Mouse (Mus musculus): ENCODE data around the gene Ddx21. TPM values are rescaled to one million over a fixed set of nuclear protein-coding genes. Genes with fewer than 3 reads are reported as not detected.

The Ddx21 gene
- polyA plus RNA-seq, 1 experiment, result 179 TPM

- H3K36me3 ChIP-seq (ENCODE audit: control insufficient read depth, insufficient read depth, low read length, poor library complexity, severe bottlenecking), result peaks cover 20% of the 10 kb centered on the region
- TF ChIP-seq CTCF (IDR thresholded peaks at IDR 0.05; ENCODE audit: low read depth, low read length) (no peak), POLR2A (IDR thresholded peaks at IDR 0.05; ENCODE audit: insufficient read depth, low read length) (no peak), EP300 (IDR thresholded peaks at IDR 0.05; ENCODE audit: insufficient read depth, low read depth, low read length) (no peak)
- H3K9ac ChIP-seq (ENCODE audit: low read depth, poor library complexity, severe bottlenecking), result peak overlapping the region; percentile 60
Observed at GRCm38 (mm10) chr10:62577673-62578337, 24.3 kb downstream of the Ddx21 start.

GRCm38 (mm10) chr10:62575001-62575400, 27.1 kb downstream of the Ddx21 start:
- H3K27me3 ChIP-seq (ENCODE audit: control insufficient read depth, insufficient read depth, low read length, poor library complexity, severe bottlenecking), result no peaks in the 10 kb centered on the region
- H3K27ac ChIP-seq (ENCODE audit: insufficient read depth, low read length), result no peak overlapping the region

More at GRCm38 (mm10) chr10:62577673-62578337, 24.3 kb downstream of the Ddx21 start:
- no peaks in the 10 kb centered on the region for H3K4me1 ChIP-seq (ENCODE audit: control insufficient read depth, insufficient read depth, low read length)
- H3K27ac ChIP-seq (ENCODE audit: insufficient read depth, low read length), result no peak overlapping the region
- H3K4me3 ChIP-seq (ENCODE audit: low read depth, low read length), result peak overlapping the region; percentile 79
- no peaks in the 10 kb centered on the region for H3K27me3 ChIP-seq (ENCODE audit: control insufficient read depth, insufficient read depth, low read length, poor library complexity, severe bottlenecking)
- H3K9me3 ChIP-seq (replicated peaks; ENCODE audit: control insufficient read depth, insufficient read depth, low read length, poor library complexity, severe bottlenecking), result no peaks in the 10 kb centered on the region

DNA sequence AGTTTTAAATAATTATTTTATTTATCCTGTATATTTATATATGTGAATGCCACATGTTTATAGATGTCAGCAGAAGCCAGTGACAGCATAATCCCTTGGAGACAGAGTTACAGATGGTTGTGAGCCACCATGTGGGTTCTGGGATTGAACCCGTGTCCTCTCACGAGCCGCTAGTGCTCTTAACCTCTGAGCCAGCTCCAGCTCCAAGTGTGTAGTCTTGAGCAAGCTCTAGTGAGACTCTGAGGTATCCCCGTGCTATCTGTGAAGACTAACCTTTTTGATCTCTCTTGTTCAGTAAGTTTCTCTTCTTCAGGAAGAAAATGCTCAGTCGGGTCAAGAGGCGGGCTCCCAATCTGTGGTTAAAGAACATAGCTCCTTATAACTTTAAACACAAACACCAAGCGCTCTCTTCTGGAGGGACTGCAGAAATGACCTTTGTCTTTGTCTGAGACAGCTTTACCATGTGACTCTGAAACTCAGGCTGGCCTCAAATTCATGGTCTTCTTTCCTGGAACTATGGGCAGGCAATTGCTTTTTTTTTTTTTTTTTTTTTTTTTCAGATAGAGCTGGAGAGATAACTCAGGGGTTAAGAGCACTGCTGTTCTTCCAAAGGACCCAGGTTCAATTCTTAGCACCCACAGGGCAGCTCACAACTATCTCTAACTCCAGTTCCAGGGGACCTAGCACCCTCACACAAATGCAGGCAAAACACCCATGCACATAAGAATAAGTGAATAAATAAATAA, 31.8 kb downstream of the Ddx21 start:
- Histone ChIP-seq H3K4me3 (ENCODE audit: low read depth, low read length) (no peak overlapping the region), H3K27me3 (ENCODE audit: control insufficient read depth, insufficient read depth, low read length, poor library complexity, severe bottlenecking) (no peaks in the 10 kb centered on the region), H3K27ac (ENCODE audit: insufficient read depth, low read length) (no peak overlapping the region), H3K9ac (ENCODE audit: low read depth, poor library complexity, severe bottlenecking) (no peak overlapping the region), H3K9me3 (replicated peaks; ENCODE audit: control insufficient read depth, insufficient read depth, low read length, poor library complexity, severe bottlenecking) (no peaks in the 10 kb centered on the region), H3K4me1 (ENCODE audit: control insufficient read depth, insufficient read depth, low read length) (no peaks in the 10 kb centered on the region), H3K36me3 (ENCODE audit: control insufficient read depth, insufficient read depth, low read length, poor library complexity, severe bottlenecking) (peaks cover 9% of the 10 kb centered on the region)
- TF ChIP-seq CTCF (IDR thresholded peaks at IDR 0.05; ENCODE audit: low read depth, low read length) (no peak), EP300 (IDR thresholded peaks at IDR 0.05; ENCODE audit: insufficient read depth, low read depth, low read length) (no peak), POLR2A (IDR thresholded peaks at IDR 0.05; ENCODE audit: insufficient read depth, low read length) (no peak)

More at GRCm38 (mm10) chr10:62575001-62575400, 27.1 kb downstream of the Ddx21 start:
- Histone ChIP-seq H3K4me1 (ENCODE audit: control insufficient read depth, insufficient read depth, low read length) (no peaks in the 10 kb centered on the region), H3K9ac (ENCODE audit: low read depth, poor library complexity, severe bottlenecking) (no peak overlapping the region), H3K9me3 (replicated peaks; ENCODE audit: control insufficient read depth, insufficient read depth, low read length, poor library complexity, severe bottlenecking) (no peaks in the 10 kb centered on the region), H3K36me3 (ENCODE audit: control insufficient read depth, insufficient read depth, low read length, poor library complexity, severe bottlenecking) (peaks cover 4% of the 10 kb centered on the region), H3K4me3 (ENCODE audit: low read depth, low read length) (no peak overlapping the region)
- no peak for TF ChIP-seq CTCF (IDR thresholded peaks at IDR 0.05; ENCODE audit: low read depth, low read length)
- no peak for TF ChIP-seq EP300 (IDR thresholded peaks at IDR 0.05; ENCODE audit: insufficient read depth, low read depth, low read length)
- no peak for TF ChIP-seq POLR2A (IDR thresholded peaks at IDR 0.05; ENCODE audit: insufficient read depth, low read length)

DNA sequence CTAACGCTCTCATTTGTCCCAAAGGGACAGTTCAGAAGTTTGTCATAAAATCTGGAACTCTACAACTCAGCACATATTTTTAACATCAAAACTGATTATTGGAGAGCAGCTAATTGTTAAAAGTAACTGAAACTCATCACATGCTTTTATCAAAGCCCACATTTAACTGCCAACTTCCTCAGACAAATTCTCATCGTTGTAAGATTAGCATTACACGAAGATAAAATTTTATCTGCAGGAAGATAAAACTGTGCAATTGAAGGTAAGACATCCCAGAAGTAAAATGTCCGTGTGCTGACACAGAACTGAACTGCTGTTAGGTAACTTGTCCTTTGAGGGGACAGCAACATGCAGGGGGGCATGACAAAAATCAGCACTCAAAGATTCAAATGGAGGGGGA, 33.2 kb downstream of the Ddx21 start:
- H3K9me3 ChIP-seq (replicated peaks; ENCODE audit: control insufficient read depth, insufficient read depth, low read length, poor library complexity, severe bottlenecking), result no peaks in the 10 kb centered on the region
- H3K9ac ChIP-seq (ENCODE audit: low read depth, poor library complexity, severe bottlenecking), result no peak overlapping the region
- H3K27me3 ChIP-seq (ENCODE audit: control insufficient read depth, insufficient read depth, low read length, poor library complexity, severe bottlenecking), result no peaks in the 10 kb centered on the region
- H3K27ac ChIP-seq (ENCODE audit: insufficient read depth, low read length), result no peak overlapping the region
- no peaks in the 10 kb centered on the region for H3K4me1 ChIP-seq (ENCODE audit: control insufficient read depth, insufficient read depth, low read length)
- peaks cover 9% of the 10 kb centered on the region for H3K36me3 ChIP-seq (ENCODE audit: control insufficient read depth, insufficient read depth, low read length, poor library complexity, severe bottlenecking)
- no peak overlapping the region for H3K4me3 ChIP-seq (ENCODE audit: low read depth, low read length)
- no peak for TF ChIP-seq EP300 (IDR thresholded peaks at IDR 0.05; ENCODE audit: insufficient read depth, low read depth, low read length)
- no peak for TF ChIP-seq CTCF (IDR thresholded peaks at IDR 0.05; ENCODE audit: low read depth, low read length)
- TF ChIP-seq POLR2A (IDR thresholded peaks at IDR 0.05; ENCODE audit: insufficient read depth, low read length), result no peak

DNA sequence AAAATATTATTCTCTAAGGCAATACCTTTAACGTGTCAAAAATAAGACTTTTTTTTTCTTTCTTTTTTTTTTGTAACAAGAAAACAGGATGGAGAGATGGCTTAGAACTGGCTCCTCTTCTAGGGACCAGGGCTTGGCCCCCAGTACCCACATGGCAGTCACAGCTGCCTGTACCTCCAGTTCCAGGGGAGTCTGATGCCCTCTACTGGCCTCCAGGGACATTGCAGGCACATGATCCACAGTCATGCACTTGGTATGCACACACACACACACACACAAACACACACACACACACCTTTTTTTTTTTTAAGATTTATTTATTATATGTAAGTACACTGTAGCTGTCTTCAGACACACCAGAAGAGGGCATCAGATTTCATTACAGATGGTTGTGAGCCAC, 44.3 kb downstream of the Ddx21 start:
- Histone ChIP-seq H3K4me1 (ENCODE audit: control insufficient read depth, insufficient read depth, low read length) (no peaks in the 10 kb centered on the region), H3K27ac (ENCODE audit: insufficient read depth, low read length) (no peak overlapping the region), H3K9me3 (replicated peaks; ENCODE audit: control insufficient read depth, insufficient read depth, low read length, poor library complexity, severe bottlenecking) (no peaks in the 10 kb centered on the region), H3K27me3 (ENCODE audit: control insufficient read depth, insufficient read depth, low read length, poor library complexity, severe bottlenecking) (no peaks in the 10 kb centered on the region), H3K9ac (ENCODE audit: low read depth, poor library complexity, severe bottlenecking) (no peak overlapping the region), H3K4me3 (ENCODE audit: low read depth, low read length) (no peak overlapping the region), H3K36me3 (ENCODE audit: control insufficient read depth, insufficient read depth, low read length, poor library complexity, severe bottlenecking) (peaks cover 3% of the 10 kb centered on the region; the same call in 1 of the 2 replicates)
- TF ChIP-seq CTCF (IDR thresholded peaks at IDR 0.05; ENCODE audit: low read depth, low read length), result peak; percentile 87
- no peak for TF ChIP-seq POLR2A (IDR thresholded peaks at IDR 0.05; ENCODE audit: insufficient read depth, low read length)

DNA sequence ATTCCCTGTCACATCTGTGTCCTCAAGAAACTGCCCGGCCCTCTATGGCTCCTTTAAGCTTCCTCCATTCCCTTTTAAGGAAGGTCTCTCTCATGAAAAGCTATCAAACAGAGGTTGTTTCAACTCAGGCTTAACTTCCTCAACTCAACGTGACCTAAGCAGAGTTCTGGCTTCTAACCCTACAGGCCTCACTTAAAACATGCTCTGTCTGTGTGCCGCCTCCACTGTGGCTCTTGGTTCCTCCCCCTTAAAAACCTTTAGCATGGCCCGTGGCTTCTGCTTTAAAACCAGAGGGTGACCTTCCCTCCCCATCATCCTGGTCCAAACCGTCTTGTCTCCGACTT, 45.6 kb downstream of the Ddx21 start:
- Histone ChIP-seq H3K27ac (ENCODE audit: insufficient read depth, low read length) (no peak overlapping the region), H3K9me3 (replicated peaks; ENCODE audit: control insufficient read depth, insufficient read depth, low read length, poor library complexity, severe bottlenecking) (no peaks in the 10 kb centered on the region), H3K4me1 (ENCODE audit: control insufficient read depth, insufficient read depth, low read length) (no peaks in the 10 kb centered on the region), H3K9ac (ENCODE audit: low read depth, poor library complexity, severe bottlenecking) (no peak overlapping the region), H3K27me3 (ENCODE audit: control insufficient read depth, insufficient read depth, low read length, poor library complexity, severe bottlenecking) (no peaks in the 10 kb centered on the region), H3K36me3 (ENCODE audit: control insufficient read depth, insufficient read depth, low read length, poor library complexity, severe bottlenecking) (no peaks in the 10 kb centered on the region), H3K4me3 (ENCODE audit: low read depth, low read length) (no peak overlapping the region)
- TF ChIP-seq POLR2A (IDR thresholded peaks at IDR 0.05; ENCODE audit: insufficient read depth, low read length) (no peak), EP300 (IDR thresholded peaks at IDR 0.05; ENCODE audit: insufficient read depth, low read depth, low read length) (no peak), CTCF (IDR thresholded peaks at IDR 0.05; ENCODE audit: low read depth, low read length) (no peak)
